Mouse (Mus musculus) midbrain, embryonic 12.5 days (tissue): ENCODE data around the gene Tmbim1. TPM values are rescaled to one million over a fixed set of nuclear protein-coding genes. Genes with fewer than 3 reads are reported as not detected.
"Not testable (repeated sequence)": the region's sequence is repeated elsewhere in the genome, so short reads cannot be mapped to it uniquely, and the experiment has no call there.

Source experiments
- ATAC-seq: fragments of 200-750 bp; cut with Nextera tagmentation; 2 replicates; pipeline ENCODE4 v1.8.0; 2017; ENCODE audit warnings: low read depth, moderate TSS enrichment, moderate library complexity; ENCODE audit not compliant: low FRiP score
- H3K27ac ChIP-seq: fragments of 300-500 bp; sonication (generic); replicated peaks from 2 replicates; pipeline ENCODE4 v1.5.1; 2016; ENCODE audit warnings: mild to moderate bottlenecking
- H3K27me3 ChIP-seq: fragments of 300-500 bp; sonication (generic); 2 replicates; pipeline ENCODE4 v1.6.1; 2016; ENCODE audit warnings: mild to moderate bottlenecking
- H3K36me3 ChIP-seq: fragments of 300-500 bp; sonication (generic); 2 replicates; pipeline ENCODE4 v1.6.1; 2016
- H3K4me1 ChIP-seq: fragments of 300-500 bp; sonication (generic); 2 replicates; pipeline ENCODE4 v1.6.1; 2016
- H3K4me2 ChIP-seq: fragments of 300-500 bp; sonication (generic); replicated peaks from 2 replicates; pipeline ENCODE4 v1.6.1; 2016; ENCODE audit warnings: mild to moderate bottlenecking, moderate library complexity
- H3K4me3 ChIP-seq: fragments of 300-500 bp; sonication (generic); 2 replicates; pipeline ENCODE4 v1.5.1; 2016; ENCODE audit warnings: mild to moderate bottlenecking
- H3K9ac ChIP-seq: fragments of 300-500 bp; sonication (generic); replicated peaks from 2 replicates; pipeline ENCODE4 v1.6.1; 2016; ENCODE audit warnings: mild to moderate bottlenecking, moderate library complexity
- H3K9me3 ChIP-seq: fragments of 300-500 bp; sonication (generic); 2 replicates; pipeline ENCODE4 v1.6.1; 2016; ENCODE audit warnings: mild to moderate bottlenecking
- WGBS: fragments of 180-500 bp; shearing (Covaris S2); methylation state at CpG from one replicate; pipeline ENCODE4 v1.1.7; 2016; 5-methylcytosine and 5-hydroxymethylcytosine counted together
- polyA plus RNA-seq: library from polyadenylated mRNA; unstranded; fragments of >200 nt; fragmentation: Nextera tagmentation; extraction: Ambion mirVana; gene quantifications from 2 replicates; pipeline ENCODE4 v1.2.1, GENCODE M21; 2016

Tmbim1 gene
- polyA plus RNA-seq, 1 experiment from 2014 or later = 9.8 TPM

- no peak for ATAC-seq
Observed at GRCm38 (mm10) chr1:74338013-74338412, 32.6 kb upstream of the Tmbim1 start.

GRCm38 (mm10) chr1:74337241-74337771, 31.9 kb upstream of the Tmbim1 start:
- Histone ChIP-seq H3K9ac (no peak overlapping the region), H3K4me2 (no peak overlapping the region), H3K9me3 (no peaks in the 10 kb centered on the region), H3K27me3 (no peaks in the 10 kb centered on the region), H3K4me3 (no peak overlapping the region), H3K4me1 (peaks cover 12% of the 10 kb centered on the region), H3K27ac (no peak overlapping the region), H3K36me3 (no peaks in the 10 kb centered on the region)
- ATAC-seq = no peak
- WGBS = 82% methylated on average over 3 of the region's 3 CpGs

More at GRCm38 (mm10) chr1:74338013-74338412, 32.6 kb upstream of the Tmbim1 start:
- 92% methylated on average over 5 of the region's 5 CpGs for WGBS
- Histone ChIP-seq H3K4me3 (no peak overlapping the region), H3K36me3 (no peaks in the 10 kb centered on the region), H3K4me1 (peaks cover 13% of the 10 kb centered on the region), H3K27me3 (no peaks in the 10 kb centered on the region), H3K4me2 (no peak overlapping the region), H3K27ac (no peak overlapping the region), H3K9ac (no peak overlapping the region), H3K9me3 (no peaks in the 10 kb centered on the region)

- no peaks in the 10 kb centered on the region for H3K9me3 ChIP-seq
- no peaks in the 10 kb centered on the region for H3K27me3 ChIP-seq
- H3K4me3 ChIP-seq = no peak overlapping the region
- WGBS = 79% methylated on average over 6 of the region's 6 CpGs
- no peak for ATAC-seq
- no peak overlapping the region for H3K27ac ChIP-seq
- no peak overlapping the region for H3K9ac ChIP-seq
- H3K4me1 ChIP-seq = peaks cover 15% of the 10 kb centered on the region
- no peak overlapping the region for H3K4me2 ChIP-seq
- H3K36me3 ChIP-seq = no peaks in the 10 kb centered on the region
Observed at GRCm38 (mm10) chr1:74335436-74336170, 30.2 kb upstream of the Tmbim1 start.

- ATAC-seq = no peak
- 47% methylated on average over 4 of the region's 4 CpGs for WGBS
- Histone ChIP-seq H3K9ac (no peak overlapping the region), H3K27me3 (no peaks in the 10 kb centered on the region), H3K4me1 (peaks cover 15% of the 10 kb centered on the region), H3K27ac (no peak overlapping the region), H3K9me3 (no peaks in the 10 kb centered on the region), H3K4me2 (no peak overlapping the region), H3K36me3 (no peaks in the 10 kb centered on the region), H3K4me3 (no peak overlapping the region)
Observed at GRCm38 (mm10) chr1:74335033-74335432, 29.6 kb upstream of the Tmbim1 start.

- no peaks in the 10 kb centered on the region for H3K36me3 ChIP-seq
- 85% methylated on average over 3 of the region's 3 CpGs for WGBS
- no peak overlapping the region for H3K27ac ChIP-seq
- H3K4me2 ChIP-seq = no peak overlapping the region
- no peaks in the 10 kb centered on the region for H3K9me3 ChIP-seq
- no peak for ATAC-seq
- H3K4me3 ChIP-seq = no peak overlapping the region
- no peak overlapping the region for H3K9ac ChIP-seq
- no peaks in the 10 kb centered on the region for H3K27me3 ChIP-seq
- peaks cover 15% of the 10 kb centered on the region for H3K4me1 ChIP-seq
Observed at GRCm38 (mm10) chr1:74334607-74335006, 29.2 kb upstream of the Tmbim1 start.

GRCm38 (mm10) chr1:74332930-74333329, 27.5 kb upstream of the Tmbim1 start:
- peaks cover 15% of the 10 kb centered on the region for H3K4me1 ChIP-seq
- H3K27ac ChIP-seq = peak overlapping the region; percentile 75
- no peaks in the 10 kb centered on the region for H3K27me3 ChIP-seq
- H3K4me3 ChIP-seq = peak overlapping the region; percentile 51
- H3K9me3 ChIP-seq = no peaks in the 10 kb centered on the region
- peak overlapping the region; percentile 75 for H3K4me2 ChIP-seq
- peak overlapping the region; percentile 63 for H3K9ac ChIP-seq
- 0 out of 2 replicates have a peak, but pooled peaks have one; percentile 6 for ATAC-seq
- H3K36me3 ChIP-seq = no peaks in the 10 kb centered on the region
- under 1% methylated on average over 9 of the region's 9 CpGs for WGBS

- H3K27me3 ChIP-seq = no peaks in the 10 kb centered on the region
- peak overlapping the region; percentile 75 for H3K27ac ChIP-seq
- under 1% methylated on average over 36 of the region's 36 CpGs for WGBS
- peak overlapping the region; percentile 75 for H3K4me2 ChIP-seq
- ATAC-seq = peak; percentile 98
- H3K36me3 ChIP-seq = no peaks in the 10 kb centered on the region
- peak overlapping the region; percentile 51 for H3K4me3 ChIP-seq
- peaks cover 15% of the 10 kb centered on the region for H3K4me1 ChIP-seq
- peak overlapping the region; percentile 63 for H3K9ac ChIP-seq
- no peaks in the 10 kb centered on the region for H3K9me3 ChIP-seq
Observed at GRCm38 (mm10) chr1:74332241-74332763, 26.9 kb upstream of the Tmbim1 start.

- no peak overlapping the region for H3K9ac ChIP-seq
- WGBS = 84% methylated on average over 4 of the region's 4 CpGs
- no peak overlapping the region for H3K4me2 ChIP-seq
- peaks cover 15% of the 10 kb centered on the region for H3K4me1 ChIP-seq
- H3K9me3 ChIP-seq = no peaks in the 10 kb centered on the region
- no peak overlapping the region; the same call in 1 of the 2 replicates for H3K27ac ChIP-seq
- ATAC-seq = no peak
- H3K27me3 ChIP-seq = no peaks in the 10 kb centered on the region
- H3K4me3 ChIP-seq = no peak overlapping the region
- 0 out of 2 replicates have a peak, but pooled peaks cover 3% of the 10 kb centered on the region for H3K36me3 ChIP-seq
Observed at GRCm38 (mm10) chr1:74331046-74331681, 25.7 kb upstream of the Tmbim1 start.

- no peaks in the 10 kb centered on the region for H3K27me3 ChIP-seq
- peaks cover 12% of the 10 kb centered on the region for H3K4me1 ChIP-seq
- no peak overlapping the region for H3K4me2 ChIP-seq
- WGBS = 86% methylated on average over 7 of the region's 7 CpGs
- 0 out of 2 replicates have a peak, but pooled peaks cover 3% of the 10 kb centered on the region for H3K36me3 ChIP-seq
- ATAC-seq = no peak
- H3K4me3 ChIP-seq = no peak overlapping the region
- H3K9me3 ChIP-seq = no peaks in the 10 kb centered on the region
- no peak overlapping the region for H3K9ac ChIP-seq
- no peak overlapping the region for H3K27ac ChIP-seq
Observed at GRCm38 (mm10) chr1:74329899-74330431, 24.5 kb upstream of the Tmbim1 start.

GRCm38 (mm10) chr1:74326916-74327315, 21.5 kb upstream of the Tmbim1 start:
- WGBS = 75% methylated on average over 2 of the region's 2 CpGs
- not testable (repeated sequence) for ATAC-seq, H3K9ac ChIP-seq, H3K4me3 ChIP-seq, H3K36me3 ChIP-seq, H3K27me3 ChIP-seq, H3K27ac ChIP-seq, H3K4me2 ChIP-seq, H3K9me3 ChIP-seq, H3K4me1 ChIP-seq

GRCm38 (mm10) chr1:74321396-74321795, 16.0 kb upstream of the Tmbim1 start:
- Histone ChIP-seq H3K36me3 (0 out of 2 replicates have a peak, but pooled peaks cover under 1% of the 10 kb centered on the region), H3K9me3 (no peaks in the 10 kb centered on the region), H3K27ac (no peak overlapping the region), H3K4me1 (peaks cover 3% of the 10 kb centered on the region; the same call in 1 of the 2 replicates), H3K9ac (no peak overlapping the region), H3K4me2 (no peak overlapping the region), H3K27me3 (no peaks in the 10 kb centered on the region), H3K4me3 (no peak overlapping the region)
- ATAC-seq = no peak
- 88% methylated on average over 3 of the region's 3 CpGs for WGBS

- no peaks in the 10 kb centered on the region for H3K27me3 ChIP-seq
- 89% methylated on average over 3 of the region's 3 CpGs for whole genome bisulfite sequencing
- no peaks in the 10 kb centered on the region for H3K36me3 ChIP-seq
- H3K4me2 ChIP-seq = no peak overlapping the region
- ATAC-seq = no peak
- H3K4me3 ChIP-seq = no peak overlapping the region
- no peak overlapping the region for H3K9ac ChIP-seq
- H3K4me1 ChIP-seq = peaks cover 3% of the 10 kb centered on the region; the same call in 1 of the 2 replicates
- H3K9me3 ChIP-seq = no peaks in the 10 kb centered on the region
- no peak overlapping the region for H3K27ac ChIP-seq
Observed at GRCm38 (mm10) chr1:74318711-74319110, 13.3 kb upstream of the Tmbim1 start.
